Mouse (Mus musculus): ENCODE measurements at regions not wholly inside any gene's neighbourhood (a gene's known extent, or its start where the extent isn't known, plus 50 kb on each side); places are given as distances from the start of the nearest gene placed in this dataset.

DNA sequence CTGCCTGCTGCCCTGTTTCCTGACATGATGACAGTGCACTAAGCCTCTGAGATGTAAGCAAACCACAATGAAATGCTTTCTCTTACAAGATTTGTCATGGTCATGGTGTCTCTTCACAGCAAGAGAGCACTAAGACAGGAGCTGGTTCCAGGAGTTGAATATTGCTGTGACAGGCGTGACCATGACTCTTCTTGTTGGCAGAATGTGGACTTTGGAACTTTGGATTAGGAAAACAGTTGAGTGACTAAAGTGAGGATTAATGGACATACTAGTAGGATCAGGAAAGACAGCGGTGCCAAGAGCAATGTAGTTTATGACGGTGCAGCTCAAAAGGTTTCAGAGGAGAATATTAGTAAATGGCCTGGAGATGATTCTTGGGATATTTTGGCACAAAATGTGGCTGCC lies 173.8 kb upstream of the Rtl1 start:
- TF ChIP-seq SIN3A (IDR thresholded peaks at IDR 0.05; ENCODE audit: low read length) (no peak), ZNF384 (IDR thresholded peaks at IDR 0.05; ENCODE audit: low read depth, low read length) (no peak), RCOR1 (conservative IDR thresholded peaks at IDR 0.05; ENCODE audit: low read depth, low read length) (no peak), POLR2A (IDR thresholded peaks at IDR 0.05; ENCODE audit: low read depth, low read length) (no peak), EP300 (IDR thresholded peaks at IDR 0.05; ENCODE audit: low read length) (no peak), BHLHE40 (IDR thresholded peaks at IDR 0.05; ENCODE audit: low read depth, low read length) (no peak), CTCF (conservative IDR thresholded peaks at IDR 0.05 in 1 of 2, IDR thresholded peaks at IDR 0.05 in 1 of 2; ENCODE audit: low read depth in 2 of 2, low read length in 2 of 2) (no peak), ZC3H11A (IDR thresholded peaks at IDR 0.05; ENCODE audit: low read depth, low read length) (no peak), TCF12 (IDR thresholded peaks at IDR 0.05; ENCODE audit: low read depth, low read length) (no peak)

Measured in CH12.LX (cell line).